Mouse (Mus musculus) embryonic fibroblast, embryonic 13.5 days (primary cell): ENCODE data around the gene Sec14l5. TPM values are rescaled to one million over a fixed set of nuclear protein-coding genes. Genes with fewer than 3 reads are reported as not detected.

Experiments
- H3K27ac ChIP-seq: 2 replicates; pipeline ENCODE4 v1.5.1; 2012; ENCODE audit warnings: low read length, control low read depth, inconsistent platforms; ENCODE audit not compliant: insufficient read depth
- H3K4me1 ChIP-seq: 2 replicates; pipeline ENCODE4 v1.6.1; 2011; ENCODE audit warnings: low read length; ENCODE audit not compliant: control insufficient read depth, insufficient read depth
- H3K4me3 ChIP-seq: 2 replicates; pipeline ENCODE4 v1.5.1; 2011; ENCODE audit warnings: mild to moderate bottlenecking, control low read depth, low read length; ENCODE audit not compliant: insufficient read depth
- CTCF ChIP-seq: IDR thresholded peaks from 2 replicates; pipeline ENCODE4 v1.5.1; 2011; ENCODE audit warnings: mild to moderate bottlenecking, control low read depth, low read length, moderate library complexity, borderline replicate concordance; ENCODE audit not compliant: insufficient read depth
- POLR2A ChIP-seq: IDR thresholded peaks from 2 replicates; pipeline ENCODE4 v1.6.1; 2011; ENCODE audit warnings: low read depth, mild to moderate bottlenecking, control low read depth, low read length, moderate library complexity
- polyA plus RNA-seq: library from polyadenylated mRNA; stranded (reverse); fragments of >200 nt; gene quantifications from 2 replicates; pipeline ENCODE4 v1.2.4, GENCODE M21; 2011; ENCODE audit warnings: low read depth; ENCODE audit not compliant: missing spikeins, insufficient read length

Gene Sec14l5
- polyA plus RNA-seq, 1 experiment = not detected

DNA sequence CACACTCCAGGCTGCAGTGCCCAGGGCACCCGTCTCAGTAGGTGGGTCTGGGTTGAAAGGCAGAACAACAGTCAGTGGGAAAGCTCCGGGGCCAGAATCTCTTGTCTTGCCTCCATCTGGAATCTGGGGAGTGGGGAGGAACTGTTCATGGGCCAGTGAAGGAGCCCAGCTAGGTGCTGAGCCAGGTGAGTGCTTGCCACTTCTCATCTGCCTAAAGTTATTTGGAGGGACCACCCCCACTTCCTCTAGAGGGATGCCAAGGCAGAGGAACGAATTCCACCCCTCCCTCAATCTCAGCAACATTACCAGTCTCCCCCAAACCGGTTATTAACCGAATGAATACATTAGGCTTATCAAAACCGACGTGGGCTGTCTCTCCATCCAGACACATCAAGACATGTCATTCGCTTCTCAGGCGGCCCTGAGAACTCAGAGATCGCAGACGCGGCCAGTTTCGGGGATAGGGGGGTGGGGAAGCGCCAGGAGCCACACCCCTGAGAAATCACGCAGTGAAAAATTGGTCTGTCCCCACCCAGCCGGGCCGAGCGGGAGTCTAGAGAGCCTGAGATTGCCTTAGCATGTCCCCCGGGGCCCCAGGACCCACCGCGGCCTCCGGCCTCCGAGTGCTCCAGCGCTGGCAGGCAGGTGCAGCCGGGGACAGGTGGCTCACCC lies 15.5 kb upstream of the Sec14l5 start:
- TF ChIP-seq POLR2A = no peak
- no peak for TF ChIP-seq CTCF
- Histone ChIP-seq H3K4me1 (peaks cover 19% of the 10 kb centered on the region), H3K27ac (no peak overlapping the region), H3K4me3 (no peak overlapping the region)

DNA sequence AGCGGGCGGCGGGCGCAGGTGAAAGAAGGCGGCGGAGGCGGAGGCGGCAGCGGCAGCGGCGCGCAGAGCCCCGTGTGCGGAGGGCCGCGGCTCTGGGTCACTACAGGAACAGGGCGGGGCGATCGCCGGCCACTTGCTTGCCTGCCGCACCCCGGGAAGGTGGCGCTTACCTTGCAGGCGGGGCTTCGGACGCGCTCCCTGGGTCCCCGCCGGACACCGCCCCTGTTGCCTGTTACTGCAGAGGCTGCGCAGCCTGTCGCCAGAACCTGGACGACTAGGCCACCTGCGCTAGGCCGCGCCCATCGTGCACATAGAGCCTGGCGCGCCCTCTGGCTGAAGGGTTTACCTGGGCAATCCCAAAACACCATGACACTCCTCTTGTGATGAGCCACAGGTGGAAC lies 14.5 kb upstream of the Sec14l5 start, which contains the start of gene Ppl:
Gene Ppl (minus strand): TSS at position 21 of the 401 bp plus-strand sequence.
- H3K4me1 ChIP-seq = peaks cover 27% of the 10 kb centered on the region
- H3K27ac ChIP-seq = no peak within 1 kb of the TSS
- H3K4me3 ChIP-seq = peak within 1 kb of the TSS; percentile 12
- TF ChIP-seq CTCF = no peak

DNA sequence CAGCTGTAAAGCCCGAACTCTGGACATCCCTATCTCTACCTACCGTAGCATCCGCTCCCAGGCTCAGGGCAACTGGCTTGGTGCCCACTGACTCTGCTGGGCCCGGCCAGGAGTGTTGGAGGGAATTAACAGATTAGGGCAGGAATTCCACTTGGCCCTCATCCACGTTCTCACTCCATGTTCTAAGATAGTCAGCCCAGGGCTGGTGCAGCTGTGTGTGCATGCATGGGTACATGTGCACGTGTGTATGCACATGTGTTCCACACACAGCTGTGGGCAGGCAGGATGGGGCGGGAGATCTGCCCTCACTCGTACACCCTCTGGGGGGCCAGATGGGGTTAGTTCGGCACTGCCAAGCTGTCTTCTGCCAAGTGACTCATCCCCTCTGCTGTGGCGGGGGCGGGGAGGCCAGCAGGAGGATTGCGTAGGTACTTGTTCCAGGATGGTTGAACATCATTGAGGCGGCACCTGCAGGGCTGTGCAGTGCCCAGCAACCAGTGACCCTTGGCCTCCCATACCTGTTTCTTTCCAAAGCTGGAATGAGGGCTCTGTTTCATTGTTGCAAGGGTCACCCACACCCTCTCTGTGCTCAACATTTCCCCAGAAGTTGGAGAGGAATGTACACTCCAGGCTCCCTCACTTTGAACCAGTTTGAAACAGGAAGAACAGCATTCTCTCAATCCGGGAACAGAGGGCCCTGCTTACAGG lies 12.1 kb upstream of the Sec14l5 start:
- peaks cover 27% of the 10 kb centered on the region for H3K4me1 ChIP-seq
- TF ChIP-seq POLR2A (no peak), CTCF (no peak)
- peak overlapping the region; percentile 63 for H3K27ac ChIP-seq
- no peak overlapping the region for H3K4me3 ChIP-seq

DNA sequence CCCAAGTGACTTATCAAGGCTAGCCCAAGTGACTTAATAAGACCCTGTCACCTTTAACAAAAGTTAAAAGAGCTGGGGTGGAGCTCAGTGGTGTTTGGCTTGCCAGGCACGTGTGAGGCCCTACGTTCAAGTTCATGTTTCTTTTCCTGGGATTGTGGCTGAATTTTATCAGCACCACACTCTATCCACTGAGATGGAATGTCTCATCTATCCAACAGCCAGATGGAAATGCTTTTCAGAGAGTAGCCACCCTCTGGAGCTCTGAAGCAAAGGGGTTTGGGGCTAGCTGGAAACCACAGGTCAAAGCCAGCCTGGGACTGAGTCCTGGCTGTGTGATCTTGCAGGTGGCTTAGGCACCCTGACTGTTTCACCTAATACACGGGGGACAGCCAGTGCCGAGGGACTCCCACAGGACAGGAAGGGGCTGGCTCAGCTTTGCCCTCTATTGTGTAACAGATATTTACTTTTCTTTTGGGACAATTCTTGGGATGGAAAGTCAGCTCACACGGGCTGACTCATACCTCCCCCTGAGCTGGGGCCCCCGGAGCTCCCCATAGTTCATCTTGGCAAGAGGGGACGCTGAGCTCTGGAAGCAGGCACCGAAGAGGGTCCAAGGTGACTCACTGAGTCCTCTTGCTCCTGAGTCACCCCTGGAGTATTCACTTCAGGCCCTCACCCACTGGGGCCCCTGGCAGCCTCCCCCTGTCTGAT lies 11.2 kb upstream of the Sec14l5 start:
- peak overlapping the region; percentile 63 for H3K27ac ChIP-seq
- H3K4me1 ChIP-seq = peaks cover 27% of the 10 kb centered on the region
- TF ChIP-seq CTCF (no peak), POLR2A (no peak)

DNA sequence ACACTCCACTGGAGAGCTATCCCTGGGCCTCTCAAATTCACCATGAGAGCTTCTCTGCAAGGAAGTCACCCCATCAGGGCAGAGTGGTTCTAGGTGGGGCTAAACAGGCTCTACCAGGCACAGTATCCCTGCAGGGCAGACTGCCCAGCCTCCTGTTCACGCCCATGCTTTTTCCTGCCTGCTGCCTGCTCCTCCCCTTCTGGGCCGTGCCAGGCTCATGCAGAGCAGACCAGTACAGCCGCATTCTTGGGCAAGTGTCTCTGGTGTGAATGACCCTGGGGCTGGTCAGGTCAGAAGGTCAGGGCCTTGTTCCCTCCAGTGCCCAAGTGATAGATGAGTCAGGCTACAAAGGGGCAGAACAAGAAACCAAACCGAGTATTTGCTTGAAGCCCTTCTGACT lies 10.4 kb upstream of the Sec14l5 start:
- TF ChIP-seq CTCF (no peak), POLR2A (no peak)
- H3K4me3 ChIP-seq = no peak overlapping the region
- peak overlapping the region; percentile 63 for H3K27ac ChIP-seq
- peaks cover 27% of the 10 kb centered on the region for H3K4me1 ChIP-seq

More for the DNA sequence above, 11.2 kb upstream of the Sec14l5 start:
- no peak overlapping the region for H3K4me3 ChIP-seq

DNA sequence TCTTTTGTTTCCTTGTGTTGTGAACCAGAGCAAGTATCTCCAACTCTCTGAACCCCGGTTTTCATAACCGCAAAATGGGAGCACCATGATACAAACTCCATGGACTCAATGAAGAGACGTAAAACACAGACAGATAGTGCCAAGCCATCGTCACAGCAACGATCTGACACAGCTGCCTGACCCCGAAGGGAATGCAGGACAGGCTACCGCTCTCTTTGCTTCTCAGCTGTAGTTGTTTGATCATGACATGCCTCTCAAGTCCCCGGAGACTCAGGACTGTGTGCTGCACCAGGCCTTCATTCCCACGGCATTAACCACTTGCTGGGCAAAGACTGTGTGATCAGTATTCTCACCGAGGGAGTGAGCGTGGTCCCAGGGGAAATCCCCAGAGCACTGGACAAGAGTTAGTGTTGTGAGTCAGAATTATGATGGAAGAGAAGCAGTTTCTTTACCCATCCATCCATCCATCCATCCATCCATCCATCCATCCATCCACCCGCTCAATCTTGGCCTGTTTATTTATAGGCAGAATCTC lies 9.8 kb upstream of the Sec14l5 start:
- Histone ChIP-seq H3K27ac (peak overlapping the region; percentile 63; the same call in 1 of the 2 replicates), H3K4me3 (no peak overlapping the region), H3K4me1 (peaks cover 22% of the 10 kb centered on the region)
- TF ChIP-seq CTCF (no peak), POLR2A (no peak)

DNA sequence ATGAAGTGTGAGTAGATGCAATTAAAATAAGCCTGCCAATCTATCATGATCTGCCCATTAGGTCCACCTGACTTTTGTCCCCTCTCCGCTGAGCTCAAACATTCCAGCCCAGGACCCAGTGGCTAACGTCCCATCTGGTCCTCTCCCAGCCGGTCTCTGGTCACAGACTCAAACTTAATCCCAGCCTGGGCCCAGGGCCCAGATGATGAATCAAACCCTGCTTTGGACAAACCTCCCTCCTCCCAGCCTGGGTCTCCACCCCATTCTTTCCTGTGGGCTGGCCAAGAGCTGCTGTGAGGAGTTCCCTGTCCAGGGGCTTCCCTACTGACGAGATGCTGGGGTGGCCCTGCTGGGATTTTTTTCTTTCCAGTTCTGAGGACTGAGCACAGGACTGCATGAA lies 7.2 kb upstream of the Sec14l5 start:
- Histone ChIP-seq H3K4me3 (no peak overlapping the region), H3K4me1 (peaks cover 20% of the 10 kb centered on the region), H3K27ac (no peak overlapping the region)
- no peak for TF ChIP-seq POLR2A
- no peak for TF ChIP-seq CTCF

DNA sequence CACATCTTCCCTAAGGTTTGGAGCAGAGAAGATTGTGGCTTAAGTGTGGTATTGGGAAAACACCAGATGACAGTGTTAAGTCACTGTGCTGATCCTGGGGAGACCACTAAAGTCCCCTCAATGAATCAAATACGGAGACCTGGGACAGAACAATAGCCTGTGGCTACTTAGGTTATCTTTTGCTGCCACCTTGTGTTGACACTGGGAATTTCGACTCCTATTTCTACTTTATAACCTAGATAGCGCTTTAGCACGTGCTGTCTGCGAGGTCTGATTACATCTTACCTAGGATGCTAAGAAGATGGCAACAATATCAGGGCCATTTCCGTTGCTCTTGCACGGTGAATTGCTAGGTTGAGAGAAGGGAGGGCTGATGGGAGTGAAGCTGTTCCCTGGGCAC lies 1.3 kb upstream of the Sec14l5 start:
- peaks cover 2% of the 10 kb centered on the region; the same call in 1 of the 2 replicates for H3K4me1 ChIP-seq
- H3K4me3 ChIP-seq = no peak overlapping the region
- no peak overlapping the region for H3K27ac ChIP-seq
- TF ChIP-seq CTCF (no peak), POLR2A (no peak)

DNA sequence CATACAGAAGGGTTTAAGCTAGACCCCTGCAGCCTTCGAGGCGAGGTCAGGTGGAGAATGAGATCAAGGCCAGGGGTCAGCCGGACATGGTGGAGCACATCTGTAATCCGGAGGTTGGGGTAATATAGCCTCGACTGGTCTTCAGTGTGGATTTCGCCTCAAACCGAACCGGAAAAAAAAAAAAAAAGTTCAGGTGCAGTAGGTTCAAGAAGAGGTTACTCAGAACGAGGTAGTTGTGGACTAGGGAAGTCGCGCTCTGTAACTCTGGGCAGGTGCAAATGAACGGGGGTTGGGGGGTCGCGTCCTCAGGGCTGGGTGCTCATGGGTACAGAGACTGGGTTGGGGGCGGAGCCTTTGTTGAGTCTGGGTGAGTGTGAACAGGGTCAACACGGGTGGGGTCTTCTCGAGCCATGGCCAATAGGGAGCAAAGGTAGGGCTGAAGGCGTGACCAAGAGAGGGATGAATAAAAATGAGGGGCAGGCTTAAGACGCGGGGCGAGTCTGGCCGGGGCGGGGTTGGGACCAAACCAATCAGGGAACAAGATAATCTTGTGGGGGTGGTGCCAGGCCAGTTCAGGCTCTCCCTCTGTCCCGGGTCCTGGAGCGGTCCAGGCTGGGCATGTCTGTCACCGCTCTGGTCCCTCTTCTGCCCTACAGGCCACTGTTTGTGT lies 407 bp upstream of the Sec14l5 start:
- peak overlapping the region; percentile 37 for H3K4me3 ChIP-seq
- H3K4me1 ChIP-seq = peaks cover 2% of the 10 kb centered on the region; the same call in 1 of the 2 replicates
- H3K27ac ChIP-seq = no peak overlapping the region
- TF ChIP-seq CTCF (no peak), POLR2A (no peak)

DNA sequence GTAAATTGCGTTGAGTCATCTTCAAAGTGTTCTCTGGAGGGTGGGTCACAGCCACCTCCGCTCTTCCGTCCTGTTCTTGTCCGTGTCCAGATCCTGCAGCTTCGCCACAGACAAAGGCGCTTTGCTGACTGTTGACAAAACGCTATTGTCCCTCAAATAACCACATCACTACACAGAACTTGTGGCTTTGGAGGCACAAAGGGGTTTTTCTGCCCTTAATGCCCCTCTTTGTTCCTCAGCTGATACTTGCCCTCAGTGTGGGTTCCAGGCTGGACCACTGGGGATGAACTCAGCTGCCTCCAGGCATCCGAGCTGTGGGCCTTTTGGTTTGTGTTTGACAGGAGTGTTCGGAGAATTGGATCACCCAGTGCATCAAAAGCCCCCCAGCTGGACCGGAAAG lies 3.6 kb downstream of the Sec14l5 start:
- Histone ChIP-seq H3K4me3 (no peak overlapping the region), H3K4me1 (peaks cover 2% of the 10 kb centered on the region; the same call in 1 of the 2 replicates), H3K27ac (no peak overlapping the region)
- no peak for TF ChIP-seq POLR2A
- TF ChIP-seq CTCF = no peak
